Mouse (Mus musculus): ENCODE data around the gene 2810408A11Rik. TPM values are rescaled to one million over a fixed set of nuclear protein-coding genes. Genes with fewer than 3 reads are reported as not detected.

Gene 2810408A11Rik
- polyA plus RNA-seq (2015; fragmentation: Illumina TruSeq; extraction: RNeasy Lipid Tissue Mini Kit (QIAGEN cat#74804); ENCODE audit: low read depth, low replicate concordance) = 0.33 TPM

GRCm38 (mm10) chr11:69900471-69901405 is at the start of gene 2810408A11Rik, which contains the start of gene Neurl4:
2810408A11Rik (minus strand) TSS chr11:69900987.
Neurl4 (plus strand) TSS chr11:69901072.

DNA sequence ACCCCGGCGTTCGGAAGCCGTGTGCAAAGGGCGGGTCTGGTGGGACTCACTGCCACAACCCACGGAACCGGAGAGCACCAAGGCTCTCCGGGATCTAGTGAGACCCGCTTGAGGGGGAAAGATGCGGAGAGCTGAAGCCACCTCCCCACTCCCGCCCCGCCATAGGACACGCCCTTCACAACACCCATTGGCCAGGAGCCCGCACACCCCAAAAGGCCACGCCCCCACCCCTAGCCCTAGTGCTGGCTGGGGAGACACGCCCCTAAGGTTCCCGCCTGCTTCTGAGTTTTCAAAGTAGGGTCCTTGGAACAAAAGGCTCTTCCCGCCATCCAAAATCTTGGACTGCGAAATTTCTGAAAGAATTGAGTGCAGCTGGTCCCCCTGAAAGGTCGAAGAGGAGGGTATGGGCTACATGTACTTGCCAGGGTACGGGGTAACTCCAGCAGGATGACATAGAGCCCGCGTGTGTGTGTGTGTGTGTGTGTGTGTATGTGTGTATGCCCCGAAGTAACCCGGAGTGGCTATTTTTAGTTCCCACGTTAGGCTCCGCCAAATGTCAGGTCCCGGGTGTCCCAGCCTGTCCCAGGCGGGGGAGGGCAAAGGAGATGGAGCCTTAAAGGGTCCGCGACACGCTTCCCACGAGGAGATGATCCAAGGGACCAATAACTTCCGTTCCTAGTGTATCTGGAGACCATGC is 47.4 kb upstream of the 2810408A11Rik start, which contains the start of gene Slc2a4:
Gene Slc2a4 (minus strand): TSS at position 123 of the 697 bp plus-strand sequence.

GRCm38 (mm10) chr11:69935137-69935879 is 34.5 kb upstream of the 2810408A11Rik start, which contains the start of gene Ybx2:
Ybx2 (plus strand) TSS chr11:69935796.

GRCm38 (mm10) chr11:69921114-69922011 is 20.6 kb upstream of the 2810408A11Rik start, which contains the start of gene Eif5a:
Eif5a (minus strand) TSS chr11:69921958.

GRCm38 (mm10) chr11:69913554-69914371 is 13.0 kb upstream of the 2810408A11Rik start, which contains the start of gene Gps2:
Gps2 (plus strand) TSS chr11:69913888.

GRCm38 (mm10) chr11:69895291-69895690 is 5.5 kb downstream of the 2810408A11Rik start, which contains the start of gene Acap1:
Acap1 (minus strand) TSS chr11:69895539.

DNA sequence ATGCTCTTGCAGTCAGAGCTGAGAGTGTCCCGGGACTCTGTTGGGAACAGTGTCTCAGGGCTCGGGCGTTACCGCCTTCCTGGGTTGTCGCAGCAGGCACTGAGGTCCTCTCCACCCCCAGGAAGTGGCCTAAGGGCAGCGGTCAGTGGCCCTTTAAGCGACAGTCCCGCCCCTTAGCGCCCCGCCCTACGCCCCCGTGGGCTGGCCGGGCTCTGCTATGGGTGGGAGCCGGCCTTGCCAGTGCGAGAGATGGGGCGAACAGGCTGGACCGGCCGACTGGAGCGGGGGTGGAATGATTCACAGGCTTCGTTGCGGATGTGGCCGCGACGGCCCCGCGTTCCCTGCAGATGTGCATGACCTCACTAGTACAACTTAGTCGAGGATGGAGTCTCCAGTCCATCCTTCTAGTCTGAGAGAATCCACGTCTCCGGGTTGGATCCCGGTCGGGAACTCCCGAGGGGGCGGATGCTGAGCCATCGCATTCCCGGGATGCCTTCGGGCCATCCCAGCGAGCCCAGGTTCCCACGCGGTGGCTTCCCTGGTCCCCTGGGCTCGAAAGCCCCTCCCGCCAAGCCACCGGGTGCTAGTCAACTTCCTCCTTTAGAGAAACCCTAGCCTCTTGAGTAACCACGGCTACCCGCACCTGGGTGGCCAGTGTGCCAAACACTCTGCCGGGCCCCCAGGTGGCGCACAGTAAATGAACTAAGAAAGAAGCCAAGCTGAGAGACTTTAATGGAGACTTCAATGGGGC is 19.8 kb downstream of the 2810408A11Rik start, which contains the start of gene Kctd11:
Gene Kctd11 (minus strand): TSS at position 554 of the 751 bp plus-strand sequence.

GRCm38 (mm10) chr11:69877878-69878277 is 22.9 kb downstream of the 2810408A11Rik start, which contains the start of gene Tmem95:
Tmem95 (minus strand) TSS chr11:69878018.

DNA sequence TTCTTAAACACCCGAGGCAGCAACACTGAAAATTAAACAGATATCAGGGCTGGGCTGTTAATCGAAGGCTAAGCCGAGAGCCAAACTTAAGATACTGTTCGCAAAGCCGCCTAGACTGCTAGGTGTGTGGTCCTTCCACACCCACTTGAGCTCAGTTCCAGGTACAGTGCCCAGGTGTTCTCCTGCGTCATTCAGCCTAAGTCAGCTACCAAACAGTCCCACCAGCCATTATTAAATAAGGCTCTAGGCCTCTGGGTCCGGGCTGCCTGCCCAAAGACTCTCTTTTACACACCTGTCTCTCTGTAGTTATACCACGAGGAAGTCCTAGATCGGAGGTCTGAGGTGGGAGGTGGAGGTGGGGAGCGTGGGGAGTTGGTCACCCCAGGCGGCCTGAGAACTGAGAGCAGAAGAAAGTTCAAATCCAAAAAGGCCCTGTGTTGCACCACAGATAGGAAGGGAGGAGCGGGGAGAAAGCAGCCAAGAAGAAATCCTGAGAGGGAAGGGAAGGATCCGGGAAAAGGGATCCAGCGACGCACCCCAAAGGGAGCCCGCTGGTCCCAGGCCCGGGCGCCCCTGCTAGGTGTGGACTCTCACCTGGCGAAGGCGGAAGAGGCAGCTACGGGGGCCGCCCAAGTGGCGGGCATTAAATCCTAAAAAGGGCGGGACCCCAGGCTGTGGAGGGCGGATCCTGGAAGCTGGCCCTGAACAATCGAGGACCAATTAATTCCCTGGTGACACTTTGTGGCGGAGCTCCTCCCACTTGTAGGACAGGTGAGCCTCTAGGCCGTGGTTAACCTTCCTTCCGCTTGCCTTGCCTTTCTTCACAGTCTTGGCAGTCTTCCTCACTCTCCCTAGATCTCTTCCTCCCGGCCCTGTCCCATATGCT is 42.4 kb downstream of the 2810408A11Rik start, which contains the start of gene Tnk1:
Gene Tnk1 (minus strand): TSS at position 618 of the 886 bp plus-strand sequence.

Other genes starting within 250 kb of the 2810408A11Rik start
- not detected for gene Sox15, start 245.7 kb downstream of the 2810408A11Rik start, polyA plus RNA-seq (2015; fragmentation: Illumina TruSeq; extraction: RNeasy Lipid Tissue Mini Kit (QIAGEN cat#74804); ENCODE audit: low read depth, low replicate concordance)
- 97.8 TPM for gene Mpdu1, start 238.3 kb downstream of the 2810408A11Rik start, polyA plus RNA-seq (2015; fragmentation: Illumina TruSeq; extraction: RNeasy Lipid Tissue Mini Kit (QIAGEN cat#74804); ENCODE audit: low read depth, low replicate concordance)
- gene Cd68, start 234.8 kb downstream of the 2810408A11Rik start, polyA plus RNA-seq (2015; fragmentation: Illumina TruSeq; extraction: RNeasy Lipid Tissue Mini Kit (QIAGEN cat#74804); ENCODE audit: low read depth, low replicate concordance) = 18.2 TPM
- gene Eif4a1, start 228.6 kb downstream of the 2810408A11Rik start, polyA plus RNA-seq (2015; fragmentation: Illumina TruSeq; extraction: RNeasy Lipid Tissue Mini Kit (QIAGEN cat#74804); ENCODE audit: low read depth, low replicate concordance) = 435 TPM
- gene Senp3, start 218.9 kb downstream of the 2810408A11Rik start, polyA plus RNA-seq (2015; fragmentation: Illumina TruSeq; extraction: RNeasy Lipid Tissue Mini Kit (QIAGEN cat#74804); ENCODE audit: low read depth, low replicate concordance) = 110 TPM
- 4.0 TPM for gene Tnfsf13, start 215.2 kb downstream of the 2810408A11Rik start, polyA plus RNA-seq (2015; fragmentation: Illumina TruSeq; extraction: RNeasy Lipid Tissue Mini Kit (QIAGEN cat#74804); ENCODE audit: low read depth, low replicate concordance)
- 14.5 TPM for gene Tnfsf12, start 205.1 kb downstream of the 2810408A11Rik start, polyA plus RNA-seq (2015; fragmentation: Illumina TruSeq; extraction: RNeasy Lipid Tissue Mini Kit (QIAGEN cat#74804); ENCODE audit: low read depth, low replicate concordance)
- 2.1 TPM for gene Tnfsfm13, start 204.9 kb downstream of the 2810408A11Rik start, polyA plus RNA-seq (2015; fragmentation: Illumina TruSeq; extraction: RNeasy Lipid Tissue Mini Kit (QIAGEN cat#74804); ENCODE audit: low read depth, low replicate concordance)
- gene Polr2a, start 142.3 kb downstream of the 2810408A11Rik start, polyA plus RNA-seq (2015; fragmentation: Illumina TruSeq; extraction: RNeasy Lipid Tissue Mini Kit (QIAGEN cat#74804); ENCODE audit: low read depth, low replicate concordance) = 26.2 TPM
- gene Slc35g3, start 139.0 kb downstream of the 2810408A11Rik start, polyA plus RNA-seq (2015; fragmentation: Illumina TruSeq; extraction: RNeasy Lipid Tissue Mini Kit (QIAGEN cat#74804); ENCODE audit: low read depth, low replicate concordance) = not detected
- gene Zbtb4, start 135.1 kb downstream of the 2810408A11Rik start, polyA plus RNA-seq (2015; fragmentation: Illumina TruSeq; extraction: RNeasy Lipid Tissue Mini Kit (QIAGEN cat#74804); ENCODE audit: low read depth, low replicate concordance) = 61.8 TPM
- gene Chrnb1, start 105.0 kb downstream of the 2810408A11Rik start, polyA plus RNA-seq (2015; fragmentation: Illumina TruSeq; extraction: RNeasy Lipid Tissue Mini Kit (QIAGEN cat#74804); ENCODE audit: low read depth, low replicate concordance) = 0.61 TPM
- gene Fgf11, start 99.1 kb downstream of the 2810408A11Rik start, polyA plus RNA-seq (2015; fragmentation: Illumina TruSeq; extraction: RNeasy Lipid Tissue Mini Kit (QIAGEN cat#74804); ENCODE audit: low read depth, low replicate concordance) = 16.9 TPM
- not detected for gene Tmem102, start 95.4 kb downstream of the 2810408A11Rik start, polyA plus RNA-seq (2015; fragmentation: Illumina TruSeq; extraction: RNeasy Lipid Tissue Mini Kit (QIAGEN cat#74804); ENCODE audit: low read depth, low replicate concordance)
- gene Gm39566, start 85.7 kb downstream of the 2810408A11Rik start, polyA plus RNA-seq (2015; fragmentation: Illumina TruSeq; extraction: RNeasy Lipid Tissue Mini Kit (QIAGEN cat#74804); ENCODE audit: low read depth, low replicate concordance) = not detected
- not detected for gene Spem2, start 82.5 kb downstream of the 2810408A11Rik start, polyA plus RNA-seq (2015; fragmentation: Illumina TruSeq; extraction: RNeasy Lipid Tissue Mini Kit (QIAGEN cat#74804); ENCODE audit: low read depth, low replicate concordance)
- gene Spem1, start 78.8 kb downstream of the 2810408A11Rik start, polyA plus RNA-seq (2015; fragmentation: Illumina TruSeq; extraction: RNeasy Lipid Tissue Mini Kit (QIAGEN cat#74804); ENCODE audit: low read depth, low replicate concordance) = not detected
- 101 TPM for gene Nlgn2, start 63.2 kb downstream of the 2810408A11Rik start, polyA plus RNA-seq (2015; fragmentation: Illumina TruSeq; extraction: RNeasy Lipid Tissue Mini Kit (QIAGEN cat#74804); ENCODE audit: low read depth, low replicate concordance)
- gene Tmem256, start 62.5 kb downstream of the 2810408A11Rik start, polyA plus RNA-seq (2015; fragmentation: Illumina TruSeq; extraction: RNeasy Lipid Tissue Mini Kit (QIAGEN cat#74804); ENCODE audit: low read depth, low replicate concordance) = 280 TPM
- gene Plscr3, start 54.6 kb downstream of the 2810408A11Rik start, polyA plus RNA-seq (2015; fragmentation: Illumina TruSeq; extraction: RNeasy Lipid Tissue Mini Kit (QIAGEN cat#74804); ENCODE audit: low read depth, low replicate concordance) = 18.8 TPM
- gene Tnk1, start 42.3 kb downstream of the 2810408A11Rik start, polyA plus RNA-seq (2015; fragmentation: Illumina TruSeq; extraction: RNeasy Lipid Tissue Mini Kit (QIAGEN cat#74804); ENCODE audit: low read depth, low replicate concordance) = not detected
- not detected for gene Tmem95, start 23.0 kb downstream of the 2810408A11Rik start, polyA plus RNA-seq (2015; fragmentation: Illumina TruSeq; extraction: RNeasy Lipid Tissue Mini Kit (QIAGEN cat#74804); ENCODE audit: low read depth, low replicate concordance)
- 1.7 TPM for gene Kctd11, start 19.6 kb downstream of the 2810408A11Rik start, polyA plus RNA-seq (2015; fragmentation: Illumina TruSeq; extraction: RNeasy Lipid Tissue Mini Kit (QIAGEN cat#74804); ENCODE audit: low read depth, low replicate concordance)
- gene Acap1, start 5.4 kb downstream of the 2810408A11Rik start, polyA plus RNA-seq (2015; fragmentation: Illumina TruSeq; extraction: RNeasy Lipid Tissue Mini Kit (QIAGEN cat#74804); ENCODE audit: low read depth, low replicate concordance) = not detected
- 63.2 TPM for gene Neurl4, start 85 bp upstream of the 2810408A11Rik start, polyA plus RNA-seq (2015; fragmentation: Illumina TruSeq; extraction: RNeasy Lipid Tissue Mini Kit (QIAGEN cat#74804); ENCODE audit: low read depth, low replicate concordance)
- 35.4 TPM for gene Gps2, start 12.9 kb upstream of the 2810408A11Rik start, polyA plus RNA-seq (2015; fragmentation: Illumina TruSeq; extraction: RNeasy Lipid Tissue Mini Kit (QIAGEN cat#74804); ENCODE audit: low read depth, low replicate concordance)
- gene Eif5a, start 21.0 kb upstream of the 2810408A11Rik start, polyA plus RNA-seq (2015; fragmentation: Illumina TruSeq; extraction: RNeasy Lipid Tissue Mini Kit (QIAGEN cat#74804); ENCODE audit: low read depth, low replicate concordance) = 640 TPM
- 4.8 TPM for gene Ybx2, start 34.8 kb upstream of the 2810408A11Rik start, polyA plus RNA-seq (2015; fragmentation: Illumina TruSeq; extraction: RNeasy Lipid Tissue Mini Kit (QIAGEN cat#74804); ENCODE audit: low read depth, low replicate concordance)
- gene Slc2a4, start 47.2 kb upstream of the 2810408A11Rik start, polyA plus RNA-seq (2015; fragmentation: Illumina TruSeq; extraction: RNeasy Lipid Tissue Mini Kit (QIAGEN cat#74804); ENCODE audit: low read depth, low replicate concordance) = 1.4 TPM
- gene Cldn7, start 63.8 kb upstream of the 2810408A11Rik start, polyA plus RNA-seq (2015; fragmentation: Illumina TruSeq; extraction: RNeasy Lipid Tissue Mini Kit (QIAGEN cat#74804); ENCODE audit: low read depth, low replicate concordance) = not detected
- 108 TPM for gene Ctdnep1, start 80.2 kb upstream of the 2810408A11Rik start, polyA plus RNA-seq (2015; fragmentation: Illumina TruSeq; extraction: RNeasy Lipid Tissue Mini Kit (QIAGEN cat#74804); ENCODE audit: low read depth, low replicate concordance)
- gene Elp5, start 81.5 kb upstream of the 2810408A11Rik start, polyA plus RNA-seq (2015; fragmentation: Illumina TruSeq; extraction: RNeasy Lipid Tissue Mini Kit (QIAGEN cat#74804); ENCODE audit: low read depth, low replicate concordance) = 115 TPM
- 346 TPM for gene Gabarap, start 90.2 kb upstream of the 2810408A11Rik start, polyA plus RNA-seq (2015; fragmentation: Illumina TruSeq; extraction: RNeasy Lipid Tissue Mini Kit (QIAGEN cat#74804); ENCODE audit: low read depth, low replicate concordance)
- 56.1 TPM for gene Phf23, start 94.8 kb upstream of the 2810408A11Rik start, polyA plus RNA-seq (2015; fragmentation: Illumina TruSeq; extraction: RNeasy Lipid Tissue Mini Kit (QIAGEN cat#74804); ENCODE audit: low read depth, low replicate concordance)
- 17.5 TPM for gene Dvl2, start 99.6 kb upstream of the 2810408A11Rik start, polyA plus RNA-seq (2015; fragmentation: Illumina TruSeq; extraction: RNeasy Lipid Tissue Mini Kit (QIAGEN cat#74804); ENCODE audit: low read depth, low replicate concordance)
- 53.6 TPM for gene Acadvl, start 114.4 kb upstream of the 2810408A11Rik start, polyA plus RNA-seq (2015; fragmentation: Illumina TruSeq; extraction: RNeasy Lipid Tissue Mini Kit (QIAGEN cat#74804); ENCODE audit: low read depth, low replicate concordance)
- 491 TPM for gene Dlg4, start 116.0 kb upstream of the 2810408A11Rik start, polyA plus RNA-seq (2015; fragmentation: Illumina TruSeq; extraction: RNeasy Lipid Tissue Mini Kit (QIAGEN cat#74804); ENCODE audit: low read depth, low replicate concordance)
- gene Asgr1, start 153.1 kb upstream of the 2810408A11Rik start, polyA plus RNA-seq (2015; fragmentation: Illumina TruSeq; extraction: RNeasy Lipid Tissue Mini Kit (QIAGEN cat#74804); ENCODE audit: low read depth, low replicate concordance) = 2.2 TPM
- gene Asgr2, start 191.7 kb upstream of the 2810408A11Rik start, polyA plus RNA-seq (2015; fragmentation: Illumina TruSeq; extraction: RNeasy Lipid Tissue Mini Kit (QIAGEN cat#74804); ENCODE audit: low read depth, low replicate concordance) = not detected
- 0.80 TPM for gene Mgl2, start 229.3 kb upstream of the 2810408A11Rik start, polyA plus RNA-seq (2015; fragmentation: Illumina TruSeq; extraction: RNeasy Lipid Tissue Mini Kit (QIAGEN cat#74804); ENCODE audit: low read depth, low replicate concordance)

Data from brain, adult 10 weeks (tissue).